17 mouse cellular contexts compared by ENCODE assay signal in the genomic region with DNA sequence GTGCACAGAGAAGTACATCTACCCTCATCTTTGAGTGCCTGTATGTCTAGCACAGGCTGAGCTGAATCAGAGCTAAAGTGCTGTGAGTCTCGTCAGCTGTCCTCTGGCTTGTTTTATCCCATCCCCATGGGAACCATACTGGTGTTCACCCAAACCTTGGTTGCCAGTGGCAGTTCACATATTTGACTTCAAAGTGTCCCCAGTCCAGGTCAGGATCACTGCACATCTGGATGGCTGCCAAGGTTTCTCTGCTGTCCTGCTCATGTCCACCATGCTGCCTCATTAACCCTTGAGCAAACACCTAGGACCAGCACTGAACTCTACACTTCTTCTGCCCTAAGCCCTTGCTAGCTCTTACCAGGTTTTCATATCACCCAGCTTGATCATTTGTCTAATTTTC. TPM values are rescaled to one million over a fixed set of nuclear protein-coding genes. Genes with fewer than 3 reads are reported as not detected.
DNase-seq lines count a peak whose midpoint lies in the region; ATAC-seq and TF ChIP-seq lines count a peak whose summit lies in the region.
"Had no signal": no experiment of that assay in that cellular context is flagged by ENCODE, and none has a peak within 500 bp of the region (broad histone marks: within the 10 kb centered on the region; RNA-seq: fewer than 3 reads in every experiment).

No protein-coding gene starts in this region.

- H3K9me3 ChIP-seq in heart, embryonic 12.5 days (replicated peaks): no peaks in the 10 kb centered on the region
- H3K9me3 ChIP-seq: forebrain, embryonic 13.5 days; midbrain, embryonic 15.5 days had no signal

- no peak overlapping the region for H3ac ChIP-seq in myocyte (ENCODE audit: control insufficient read depth, insufficient read length)

- H3K27me3 ChIP-seq in heart, embryonic 12.5 days (replicated peaks): peaks cover 11% of the 10 kb centered on the region
- H3K27me3 ChIP-seq in myocyte (ENCODE audit: control insufficient read depth, insufficient read depth, insufficient read length): no peaks in the 10 kb centered on the region
- H3K27me3 ChIP-seq: forebrain, embryonic 13.5 days; midbrain, embryonic 15.5 days had no signal

- H3K9ac ChIP-seq in heart, embryonic 12.5 days: no peak overlapping the region
- H3K9ac ChIP-seq: forebrain, embryonic 13.5 days; hindbrain, embryonic 14.5 days; midbrain, embryonic 15.5 days had no signal

- WGBS in heart, embryonic 12.5 days: 35% methylated on average over 1 of the region's 1 CpGs

- H3K4me1 ChIP-seq in heart, embryonic 12.5 days (replicated peaks): no peaks in the 10 kb centered on the region
- H3K4me1 ChIP-seq: forebrain, embryonic 13.5 days; midbrain, embryonic 15.5 days had no signal

- peak; percentile 15 for DNase-seq in heart, postnatal 4 days
- peak; percentile 34 for DNase-seq in kidney, adult 9 months
- DNase-seq in liver: peak; percentile 32
- DNase-seq in lung, postnatal 14 days: no peak
- no peak for DNase-seq in thymus, adult 18-20 months
- DNase-seq: adrenal gland, adult 2 months; B cell, adult 2 months; cerebellum, adult 8-10 months; heart, adult 18-20 months; lung, adult 2 months; spleen, adult 18-20 months; thymus, postnatal 36 days had no signal

- no peak for TF ChIP-seq POLR2A in myocyte (IDR thresholded peaks at IDR 0.05; ENCODE audit: insufficient read length, low read depth)

- ATAC-seq in heart, embryonic 12.5 days (ENCODE audit: insufficient number of reproducible peaks, low FRiP score): no peak
- ATAC-seq: forebrain, embryonic 13.5 days; midbrain, embryonic 15.5 days had no signal

- H3K4me3 ChIP-seq in heart, embryonic 12.5 days: no peak overlapping the region
- no peak overlapping the region for H3K4me3 ChIP-seq in myocyte
- H3K4me3 ChIP-seq: forebrain, embryonic 13.5 days; midbrain, embryonic 15.5 days had no signal

- no peaks in the 10 kb centered on the region for H3K79me2 ChIP-seq in myocyte (ENCODE audit: control insufficient read depth, insufficient read depth)

- no peaks in the 10 kb centered on the region for H3K36me3 ChIP-seq in heart, embryonic 12.5 days
- H3K36me3 ChIP-seq in myocyte (ENCODE audit: control insufficient read depth, insufficient read depth): no peaks in the 10 kb centered on the region
- H3K36me3 ChIP-seq: midbrain, embryonic 15.5 days had no signal

- H3K4me2 ChIP-seq in heart, embryonic 12.5 days: no peak overlapping the region
- H3K4me2 ChIP-seq in myocyte (ENCODE audit: low read depth): peak overlapping the region; percentile 42
- H3K4me2 ChIP-seq: forebrain, embryonic 13.5 days; hindbrain, embryonic 14.5 days; midbrain, embryonic 15.5 days had no signal

- H3K27ac ChIP-seq in heart, embryonic 12.5 days (ENCODE audit: poor library complexity, severe bottlenecking): no peak overlapping the region
- H3K27ac ChIP-seq: forebrain, embryonic 13.5 days; hindbrain, embryonic 14.5 days; midbrain, embryonic 15.5 days had no signal

TF ChIP-seq in myocyte, 11 proteins besides CTCF, POLR2A, EP300 and RAD21:
- TF ChIP-seq MYOG (IDR thresholded peaks at IDR 0.05; ENCODE audit: control insufficient read depth in 1 of 3, insufficient read depth in 1 of 3, insufficient read length in 2 of 3, low read depth in 2 of 3) (no peak), TCF12 (IDR thresholded peaks at IDR 0.05; ENCODE audit: insufficient read depth, poor library complexity, severe bottlenecking) (no peak), E2F4 (IDR thresholded peaks at IDR 0.05; ENCODE audit: insufficient read depth) (no peak), SRF (IDR thresholded peaks at IDR 0.05; ENCODE audit: control insufficient read depth, insufficient read length, low read depth) (no peak), MAX (IDR thresholded peaks at IDR 0.05; ENCODE audit: low read depth) (no peak), TCF3 (IDR thresholded peaks at IDR 0.05; ENCODE audit: insufficient read length, low read depth) (no peak), POLR2AphosphoS2 (IDR thresholded peaks at IDR 0.05; ENCODE audit: insufficient read length, low read depth) (no peak), CEBPB (IDR thresholded peaks at IDR 0.05; ENCODE audit: insufficient read depth, poor library complexity, severe bottlenecking) (no peak), REST (IDR thresholded peaks at IDR 0.05; ENCODE audit: insufficient read depth, insufficient read length) (no peak), MYOD1 (IDR thresholded peaks at IDR 0.05; ENCODE audit: control insufficient read depth in 1 of 3, insufficient read length in 2 of 3, low read depth in 2 of 3) (no peak), USF1 (IDR thresholded peaks at IDR 0.05; ENCODE audit: low read depth) (no peak)
TF ChIP-seq in myocyte: peak in this region for 0.

RNA-seq across cellular contexts. Expression of a gene that starts 7.4 kb away (rescaled TPM):
- total RNA-seq in heart, postnatal 4 days (2021): not detected
- 0.09 TPM in 1 of 2 replicates, not detected in the other for polyA plus RNA-seq in heart, embryonic 12.5 days (2016; fragmentation: Nextera tagmentation; extraction: Ambion mirVana)
- 17.9 TPM for polyA plus RNA-seq in myocyte (2012; fragmentation: generic; extraction: Trizol)
- polyA plus RNA-seq: adrenal gland, adult 2 months had no signal

Comparison
In these comparisons a context has a peak if more than half of its experiments do, and no peak if none do; other contexts are left out.
1. DNase-seq: peak in heart, postnatal 4 days (single experiment), kidney, adult 9 months (single experiment) and liver (single experiment); none in lung, postnatal 14 days (single experiment) and thymus, adult 18-20 months (0 of 2).
2. RNA of a gene that starts 7.4 kb away (polyA plus RNA-seq): 17.9 TPM in myocyte (single experiment); 0.09 TPM in heart, embryonic 12.5 days; every median in the first group is over 10 times any median in the second.